Mouse (Mus musculus) liver, embryonic 15.5 days (tissue): ENCODE data around the gene Gm5416. TPM values are rescaled to one million over a fixed set of nuclear protein-coding genes. Genes with fewer than 3 reads are reported as not detected.
A peak's percentile ranks its signal among the peaks of the same experiment; 100 is the strongest.
"Not testable (repeated sequence)": the region's sequence is repeated elsewhere in the genome, so short reads cannot be mapped to it uniquely, and the experiment has no call there.

Source experiments
- ATAC-seq: fragments of 200-750 bp; cut with Nextera tagmentation; 2 replicates; pipeline ENCODE4 v1.8.0; 2017; ENCODE audit warnings: moderate number of reproducible peaks, mild to moderate bottlenecking, moderate library complexity; ENCODE audit not compliant: insufficient read depth
- H3K27ac ChIP-seq: fragments of 300-500 bp; sonication (generic); replicated peaks from 2 replicates; pipeline ENCODE4 v1.5.1; 2015; ENCODE audit warnings: mild to moderate bottlenecking, inconsistent platforms
- H3K27me3 ChIP-seq: fragments of 300-500 bp; sonication (generic); 2 replicates; pipeline ENCODE4 v1.6.1; 2015; ENCODE audit warnings: mild to moderate bottlenecking, inconsistent platforms
- H3K36me3 ChIP-seq: fragments of 300-500 bp; sonication (generic); replicated peaks from 2 replicates; pipeline ENCODE4 v1.6.1; 2015; ENCODE audit warnings: moderate library complexity, mild to moderate bottlenecking, inconsistent platforms
- H3K4me1 ChIP-seq: fragments of 300-500 bp; sonication (generic); replicated peaks from 2 replicates; pipeline ENCODE4 v1.6.1; 2015; ENCODE audit warnings: inconsistent platforms
- H3K4me2 ChIP-seq: fragments of 300-500 bp; sonication (generic); 2 replicates; pipeline ENCODE4 v1.6.1; 2015; ENCODE audit warnings: moderate library complexity, mild to moderate bottlenecking, inconsistent platforms
- H3K4me3 ChIP-seq: fragments of 300-500 bp; sonication (generic); replicated peaks from 2 replicates; pipeline ENCODE4 v1.5.1; 2015; ENCODE audit warnings: mild to moderate bottlenecking, inconsistent platforms
- H3K9ac ChIP-seq: fragments of 300-500 bp; sonication (generic); 2 replicates; pipeline ENCODE4 v1.6.1; 2015; ENCODE audit warnings: moderate library complexity, mild to moderate bottlenecking, inconsistent platforms
- H3K9me3 ChIP-seq: fragments of 300-500 bp; sonication (generic); replicated peaks from 2 replicates; pipeline ENCODE4 v1.6.1; 2016; ENCODE audit warnings: inconsistent platforms
- WGBS: fragments of 180-500 bp; shearing (Covaris S2); methylation state at CpG from one replicate; pipeline ENCODE4 v1.1.7; 2015; ENCODE audit warnings: mixed read lengths; ENCODE audit not compliant: insufficient replicate concordance; 5-methylcytosine and 5-hydroxymethylcytosine counted together
- polyA plus RNA-seq: library from polyadenylated mRNA; unstranded; fragments of >200 nt; fragmentation: Nextera tagmentation; extraction: Ambion mirVana; gene quantifications from 2 replicates; pipeline ENCODE4 v1.2.1, GENCODE M21; 2015

The Gm5416 gene
- polyA plus RNA-seq: 6.7 TPM in 2 replicates

- Histone ChIP-seq H3K36me3 (no peaks in the 10 kb centered on the region), H3K4me1 (no peaks in the 10 kb centered on the region), H3K9ac (no peak within 1 kb of the TSS), H3K4me2 (no peak within 1 kb of the TSS), H3K27ac (no peak within 1 kb of the TSS), H3K4me3 (no peak within 1 kb of the TSS), H3K9me3 (no peaks in the 10 kb centered on the region), H3K27me3 (no peaks in the 10 kb centered on the region)
- ATAC-seq: no peak
- 51% methylated on average over 2 of the region's 2 CpGs for WGBS
Measured at GRCm38 (mm10) chr16:36209967-36210453, at the start of gene Gm5416. TSS of gene Gm5416 (plus strand) at chr16:36210403.

- not testable (repeated sequence) for H3K27me3 ChIP-seq, H3K36me3 ChIP-seq, ATAC-seq, H3K4me3 ChIP-seq, H3K4me2 ChIP-seq, H3K4me1 ChIP-seq, H3K27ac ChIP-seq, H3K9ac ChIP-seq, H3K9me3 ChIP-seq
- 72% methylated on average over 9 of the region's 10 CpGs for WGBS
Measured at GRCm38 (mm10) chr16:36167841-36168240, 42.4 kb upstream of the Gm5416 start.

GRCm38 (mm10) chr16:36176108-36176507 lies 34.1 kb upstream of the Gm5416 start:
- H3K9me3 ChIP-seq: no peaks in the 10 kb centered on the region
- H3K4me3 ChIP-seq: no peak overlapping the region
- H3K4me1 ChIP-seq: no peaks in the 10 kb centered on the region
- no peak overlapping the region for H3K27ac ChIP-seq
- H3K4me2 ChIP-seq: no peak overlapping the region
- H3K27me3 ChIP-seq: no peaks in the 10 kb centered on the region
- ATAC-seq: no peak
- H3K36me3 ChIP-seq: no peaks in the 10 kb centered on the region
- H3K9ac ChIP-seq: no peak overlapping the region

GRCm38 (mm10) chr16:36179910-36180309 lies 30.3 kb upstream of the Gm5416 start:
- ATAC-seq: no peak
- Histone ChIP-seq H3K9ac (no peak overlapping the region), H3K9me3 (no peaks in the 10 kb centered on the region), H3K27me3 (no peaks in the 10 kb centered on the region), H3K4me2 (no peak overlapping the region), H3K4me3 (no peak overlapping the region), H3K4me1 (no peaks in the 10 kb centered on the region), H3K27ac (no peak overlapping the region), H3K36me3 (no peaks in the 10 kb centered on the region)
- WGBS: 47% methylated on average over 2 of the region's 2 CpGs

GRCm38 (mm10) chr16:36183912-36184311 lies 26.3 kb upstream of the Gm5416 start, which contains the start of gene Gm5483:
TSS of gene Gm5483 (plus strand) at chr16:36184212.
- not testable (repeated sequence) for H3K4me1 ChIP-seq, H3K36me3 ChIP-seq, H3K4me2 ChIP-seq, H3K4me3 ChIP-seq, ATAC-seq, H3K9me3 ChIP-seq, H3K27me3 ChIP-seq, H3K9ac ChIP-seq
- 0 out of 2 replicates have a peak within 1 kb of the TSS, but pooled peaks have one; percentile 6 for H3K27ac ChIP-seq
- WGBS: 53% methylated on average over 4 of the region's 4 CpGs

GRCm38 (mm10) chr16:36199226-36199625 lies 11.0 kb upstream of the Gm5416 start:
- Histone ChIP-seq H3K27me3 (no peaks in the 10 kb centered on the region), H3K27ac (no peak overlapping the region), H3K9me3 (no peaks in the 10 kb centered on the region), H3K4me2 (no peak overlapping the region), H3K4me3 (no peak overlapping the region), H3K4me1 (no peaks in the 10 kb centered on the region), H3K36me3 (no peaks in the 10 kb centered on the region), H3K9ac (no peak overlapping the region)
- WGBS: 65% methylated on average over 19 of the region's 19 CpGs
- ATAC-seq: no peak

- H3K27ac ChIP-seq: no peak overlapping the region
- H3K9ac ChIP-seq: no peak overlapping the region
- 57% methylated on average over 5 of the region's 5 CpGs for WGBS
- H3K27me3 ChIP-seq: no peaks in the 10 kb centered on the region
- H3K36me3 ChIP-seq: no peaks in the 10 kb centered on the region
- ATAC-seq: no peak
- H3K4me1 ChIP-seq: no peaks in the 10 kb centered on the region
- H3K9me3 ChIP-seq: no peaks in the 10 kb centered on the region
- no peak overlapping the region for H3K4me2 ChIP-seq
- H3K4me3 ChIP-seq: no peak overlapping the region
Measured at GRCm38 (mm10) chr16:36203846-36204245, 6.4 kb upstream of the Gm5416 start.

- ATAC-seq, H3K27me3 ChIP-seq, H3K9me3 ChIP-seq, H3K27ac ChIP-seq, H3K4me3 ChIP-seq, H3K4me2 ChIP-seq, H3K4me1 ChIP-seq, H3K9ac ChIP-seq, H3K36me3 ChIP-seq: not testable (repeated sequence)
- 32% methylated on average over 2 of the region's 2 CpGs for WGBS
Measured at GRCm38 (mm10) chr16:36205684-36206083, 4.5 kb upstream of the Gm5416 start.

- not testable (repeated sequence) for H3K4me3 ChIP-seq, H3K4me2 ChIP-seq, H3K27me3 ChIP-seq, ATAC-seq, H3K4me1 ChIP-seq, H3K9ac ChIP-seq, H3K9me3 ChIP-seq, H3K36me3 ChIP-seq, H3K27ac ChIP-seq
- 74% methylated on average over 7 of the region's 7 CpGs for WGBS
Measured at GRCm38 (mm10) chr16:36221168-36221567, 11.0 kb downstream of the Gm5416 start, which contains the start of gene 2010005H15Rik. TSS of gene 2010005H15Rik (plus strand) at chr16:36221468.

GRCm38 (mm10) chr16:36260585-36260984 lies 50.4 kb downstream of the Gm5416 start:
- not testable (repeated sequence) for H3K4me1 ChIP-seq, H3K9ac ChIP-seq, H3K27ac ChIP-seq, H3K4me2 ChIP-seq, H3K27me3 ChIP-seq, ATAC-seq, H3K9me3 ChIP-seq, H3K4me3 ChIP-seq, H3K36me3 ChIP-seq
